Mouse (Mus musculus): ENCODE results near the gene St3gal6.

DNA sequence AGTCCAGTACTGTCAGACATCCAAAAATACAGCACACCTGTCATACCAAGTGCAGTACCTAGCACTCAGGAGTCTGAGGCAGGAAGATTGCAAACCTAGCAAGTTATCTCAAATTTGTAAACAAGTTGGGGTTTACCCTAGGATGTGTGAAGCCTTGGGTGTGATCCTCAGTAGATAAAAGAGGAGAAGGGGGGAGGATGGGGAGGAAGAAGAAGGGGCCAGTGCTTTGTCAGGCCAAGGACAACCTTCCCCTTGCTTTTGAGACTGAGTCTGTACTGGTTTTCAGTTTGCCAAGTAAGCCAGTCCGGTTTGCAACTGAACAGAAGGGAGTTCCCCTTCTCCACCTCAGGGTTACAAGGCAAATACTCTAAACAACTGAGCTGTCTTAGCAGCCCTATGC is 22.1 kb upstream of the St3gal6 start:
- TF ChIP-seq CTCF (IDR thresholded peaks at IDR 0.05 in 2 of 3, conservative IDR thresholded peaks at IDR 0.05 in 1 of 3; ENCODE audit: control insufficient read depth in 1 of 3, insufficient read depth in 1 of 3, low read depth in 2 of 3, low read length in 3 of 3, poor library complexity in 1 of 3, severe bottlenecking in 1 of 3) (no peak), POLR2A (IDR thresholded peaks at IDR 0.05; ENCODE audit: control insufficient read depth in 1 of 2, insufficient read depth in 1 of 2, low read depth in 1 of 2, low read length in 2 of 2, poor library complexity in 1 of 2) (no peak), MYC (IDR thresholded peaks at IDR 0.05; ENCODE audit: low read depth, low read length) (no peak), E2F4 (IDR thresholded peaks at IDR 0.05; ENCODE audit: borderline replicate concordance, low read depth, low read length) (no peak), TAL1 (IDR thresholded peaks at IDR 0.05; ENCODE audit: low read length) (no peak), USF2 (IDR thresholded peaks at IDR 0.05; ENCODE audit: borderline replicate concordance in 1 of 2, insufficient read depth in 1 of 2, low read depth in 1 of 2, low read length in 2 of 2) (no peak), SIN3A (IDR thresholded peaks at IDR 0.05; ENCODE audit: low read length) (no peak), CHD2 (IDR thresholded peaks at IDR 0.05; ENCODE audit: low read length) (no peak)

Measured in MEL (cell line).